Mouse (Mus musculus): ENCODE data around the gene Lef1. TPM values are rescaled to one million over a fixed set of nuclear protein-coding genes. Genes with fewer than 3 reads are reported as not detected.

The Lef1 gene
- polyA plus RNA-seq, 2 experiments: 0.12 to 0.25 TPM

DNA sequence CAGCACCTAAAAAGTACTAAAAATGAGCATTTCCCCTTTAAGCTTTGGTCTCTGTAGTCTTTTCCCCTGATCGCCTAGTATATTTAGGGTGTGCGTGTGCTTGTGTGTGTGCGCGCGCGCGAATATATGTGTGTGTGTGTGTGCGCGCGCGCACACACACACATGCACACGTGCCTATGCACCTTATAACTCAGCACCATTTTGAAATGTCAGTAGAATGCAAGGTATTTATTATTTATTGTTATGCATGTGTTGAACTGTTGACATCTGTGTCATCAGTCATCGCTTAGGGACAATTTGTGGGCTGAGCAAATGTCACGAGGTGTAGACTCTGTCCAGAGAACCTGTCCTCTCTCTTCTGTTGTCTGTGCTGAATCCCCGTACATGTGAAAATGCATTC lies 7.1 kb downstream of the Lef1 start:
- 84% methylated on average over 15 of the region's 15 CpGs for WGBS (ENCODE audit: insufficient replicate concordance)
- H3K4me3 ChIP-seq (ENCODE audit: insufficient read depth in 1 of 2, low read depth in 2 of 2, low read length in 2 of 2): no peak overlapping the region
- H3K27ac ChIP-seq: no peak overlapping the region
- H3K9me3 ChIP-seq (ENCODE audit: control insufficient read depth, low read length): no peaks in the 10 kb centered on the region
- no peak for DNase-seq (ENCODE audit: low read depth in 3 of 3, low spot score in 3 of 3)
- H3K4me2 ChIP-seq (ENCODE audit: low read depth): no peak overlapping the region
- ATAC-seq (ENCODE audit: insufficient read depth): no peak
- H3K36me3 ChIP-seq (replicated peaks; ENCODE audit: control insufficient read depth, insufficient read depth, low read depth): no peaks in the 10 kb centered on the region
- no peak for TF ChIP-seq EP300 (IDR thresholded peaks at IDR 0.05; ENCODE audit: low read depth)
- TF ChIP-seq CTCF (IDR thresholded peaks at IDR 0.05; ENCODE audit: low read depth): no peak
- peaks cover 23% of the 10 kb centered on the region for H3K27me3 ChIP-seq (ENCODE audit: control insufficient read depth, insufficient read depth, low read length)
- no peaks in the 10 kb centered on the region for H3K4me1 ChIP-seq (replicated peaks; ENCODE audit: control insufficient read depth in 2 of 2, insufficient read depth in 2 of 2, low read length in 1 of 2)
- H3K9ac ChIP-seq (replicated peaks): no peak overlapping the region

DNA sequence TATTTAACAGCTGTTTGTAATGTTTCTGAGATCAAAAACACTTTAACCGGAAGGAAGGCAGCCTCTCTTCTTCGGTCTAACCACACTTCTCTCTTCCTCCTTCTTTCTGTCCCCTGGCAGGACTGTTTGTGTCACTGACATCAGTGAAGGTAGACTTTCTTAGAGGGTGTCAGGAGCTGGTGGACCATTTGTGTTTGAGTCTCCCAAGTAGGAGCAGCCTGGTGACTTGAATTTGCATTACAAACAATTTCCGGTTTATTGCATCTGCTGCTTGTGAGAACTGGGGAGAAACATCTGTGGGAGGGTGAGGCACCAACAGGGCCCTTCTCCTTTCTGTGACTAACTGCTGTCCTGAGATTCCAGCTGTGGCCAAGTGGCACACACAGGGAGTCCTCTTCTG lies 7.6 kb downstream of the Lef1 start:
- 25% methylated on average over 3 of the region's 3 CpGs for WGBS (ENCODE audit: insufficient replicate concordance)
- H3K36me3 ChIP-seq (replicated peaks; ENCODE audit: control insufficient read depth, insufficient read depth, low read depth): no peaks in the 10 kb centered on the region
- H3K9ac ChIP-seq (replicated peaks): no peak overlapping the region
- no peak for DNase-seq (ENCODE audit: low read depth in 3 of 3, low spot score in 3 of 3)
- H3K4me1 ChIP-seq (replicated peaks; ENCODE audit: control insufficient read depth in 2 of 2, insufficient read depth in 2 of 2, low read length in 1 of 2): no peaks in the 10 kb centered on the region
- no peak overlapping the region for H3K4me2 ChIP-seq (ENCODE audit: low read depth)
- H3K27ac ChIP-seq: no peak overlapping the region
- no peak for ATAC-seq (ENCODE audit: insufficient read depth)
- no peak for TF ChIP-seq CTCF (IDR thresholded peaks at IDR 0.05; ENCODE audit: low read depth)
- no peak for TF ChIP-seq EP300 (IDR thresholded peaks at IDR 0.05; ENCODE audit: low read depth)
- peaks cover 18% of the 10 kb centered on the region for H3K27me3 ChIP-seq (ENCODE audit: control insufficient read depth, insufficient read depth, low read length)
- no peak overlapping the region for H3K4me3 ChIP-seq (ENCODE audit: insufficient read depth in 1 of 2, low read depth in 2 of 2, low read length in 2 of 2)
- H3K9me3 ChIP-seq (ENCODE audit: control insufficient read depth, low read length): no peaks in the 10 kb centered on the region

DNA sequence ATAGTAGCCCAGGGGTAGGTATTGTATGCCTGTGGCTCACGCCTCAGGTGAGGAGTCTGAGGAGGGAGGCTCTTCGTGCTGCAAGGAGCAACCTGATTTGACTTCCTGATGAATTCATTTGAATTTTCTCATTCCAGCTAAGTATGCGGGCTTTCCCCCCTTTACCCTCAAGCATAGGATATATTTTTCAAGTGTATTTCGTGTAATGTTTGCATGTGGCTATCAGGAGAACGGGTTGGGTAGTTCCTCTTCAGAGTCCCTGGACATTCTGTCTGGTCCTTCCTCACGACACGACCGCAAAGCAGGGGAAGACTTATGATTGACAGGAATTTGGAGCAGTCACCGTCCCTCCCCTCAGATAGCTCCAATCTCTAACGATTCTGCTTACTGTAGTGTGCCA lies 9.2 kb downstream of the Lef1 start:
- TF ChIP-seq EP300 (IDR thresholded peaks at IDR 0.05; ENCODE audit: low read depth) (no peak), CTCF (IDR thresholded peaks at IDR 0.05; ENCODE audit: low read depth) (no peak)
- Histone ChIP-seq H3K27ac (no peak overlapping the region), H3K9ac (replicated peaks) (no peak overlapping the region), H3K9me3 (ENCODE audit: control insufficient read depth, low read length) (no peaks in the 10 kb centered on the region), H3K4me1 (replicated peaks; ENCODE audit: control insufficient read depth in 2 of 2, insufficient read depth in 2 of 2, low read length in 1 of 2) (no peaks in the 10 kb centered on the region), H3K4me3 (ENCODE audit: insufficient read depth in 1 of 2, low read depth in 2 of 2, low read length in 2 of 2) (no peak overlapping the region), H3K27me3 (ENCODE audit: control insufficient read depth, insufficient read depth, low read length) (peaks cover 4% of the 10 kb centered on the region), H3K36me3 (replicated peaks; ENCODE audit: control insufficient read depth, insufficient read depth, low read depth) (no peaks in the 10 kb centered on the region), H3K4me2 (ENCODE audit: low read depth) (no peak overlapping the region)
- ATAC-seq (ENCODE audit: insufficient read depth) (no peak), DNase-seq (ENCODE audit: low read depth in 3 of 3, low spot score in 3 of 3) (no peak)
- WGBS (ENCODE audit: insufficient replicate concordance): 42% methylated on average over 10 of the region's 10 CpGs

DNA sequence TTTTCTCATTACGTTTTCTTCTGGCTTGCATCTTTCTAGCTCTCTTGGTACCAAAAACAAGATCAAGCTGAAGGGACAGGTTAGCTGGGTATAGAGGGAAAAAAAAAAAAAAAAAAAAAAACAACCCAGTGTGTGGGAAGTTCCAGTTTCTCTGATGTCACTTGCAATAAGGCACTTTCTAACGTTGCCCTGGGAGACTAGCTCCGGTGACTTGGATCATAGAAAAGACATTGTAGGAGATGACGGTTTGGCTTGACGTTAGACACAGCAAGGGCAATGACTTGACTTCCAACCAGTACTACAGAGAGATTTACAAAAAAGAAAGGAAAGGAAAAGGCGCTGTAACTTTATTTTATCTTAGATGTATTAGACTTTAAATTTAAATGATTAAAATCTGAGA lies 13.2 kb downstream of the Lef1 start:
- no peaks in the 10 kb centered on the region for H3K9me3 ChIP-seq (ENCODE audit: control insufficient read depth, low read length)
- H3K27ac ChIP-seq: no peak overlapping the region
- no peak overlapping the region for H3K4me3 ChIP-seq (ENCODE audit: insufficient read depth in 1 of 2, low read depth in 2 of 2, low read length in 2 of 2)
- H3K4me1 ChIP-seq (replicated peaks; ENCODE audit: control insufficient read depth in 2 of 2, insufficient read depth in 2 of 2, low read length in 1 of 2): no peaks in the 10 kb centered on the region
- H3K9ac ChIP-seq (replicated peaks): no peak overlapping the region
- H3K4me2 ChIP-seq (ENCODE audit: low read depth): no peak overlapping the region
- 63% methylated on average over 6 of the region's 6 CpGs for WGBS (ENCODE audit: insufficient replicate concordance)
- no peaks in the 10 kb centered on the region for H3K27me3 ChIP-seq (ENCODE audit: control insufficient read depth, insufficient read depth, low read length)
- no peak for DNase-seq (ENCODE audit: low read depth in 3 of 3, low spot score in 3 of 3)
- no peaks in the 10 kb centered on the region for H3K36me3 ChIP-seq (replicated peaks; ENCODE audit: control insufficient read depth, insufficient read depth, low read depth)
- no peak for ATAC-seq (ENCODE audit: insufficient read depth)
- no peak for TF ChIP-seq CTCF (IDR thresholded peaks at IDR 0.05; ENCODE audit: low read depth)
- TF ChIP-seq EP300 (IDR thresholded peaks at IDR 0.05; ENCODE audit: low read depth): no peak

GRCm38 (mm10) chr3:131125873-131126272 lies 15.6 kb downstream of the Lef1 start:
- Histone ChIP-seq H3K9ac (replicated peaks) (no peak overlapping the region), H3K9me3 (ENCODE audit: control insufficient read depth, low read length) (no peaks in the 10 kb centered on the region), H3K4me2 (ENCODE audit: low read depth) (no peak overlapping the region), H3K27ac (no peak overlapping the region), H3K4me3 (ENCODE audit: insufficient read depth in 1 of 2, low read depth in 2 of 2, low read length in 2 of 2) (no peak overlapping the region), H3K4me1 (replicated peaks; ENCODE audit: control insufficient read depth in 2 of 2, insufficient read depth in 2 of 2, low read length in 1 of 2) (no peaks in the 10 kb centered on the region), H3K27me3 (ENCODE audit: control insufficient read depth, insufficient read depth, low read length) (no peaks in the 10 kb centered on the region), H3K36me3 (replicated peaks; ENCODE audit: control insufficient read depth, insufficient read depth, low read depth) (no peaks in the 10 kb centered on the region)
- no peak for ATAC-seq (ENCODE audit: insufficient read depth)
- no peak for TF ChIP-seq EP300 (IDR thresholded peaks at IDR 0.05; ENCODE audit: low read depth)
- TF ChIP-seq CTCF (IDR thresholded peaks at IDR 0.05; ENCODE audit: low read depth): no peak
- DNase-seq (ENCODE audit: low read depth in 3 of 3, low spot score in 3 of 3): no peak
- WGBS (ENCODE audit: insufficient replicate concordance): 72% methylated on average over 13 of the region's 13 CpGs

Measured in liver, embryonic 14.5 days (tissue).